Mouse (Mus musculus) T-helper 1 cell (primary cell): ENCODE results near the gene Cpsf4l.

Experiments
- in situ Hi-C: fragments of 300-600 bp; cut with MboI, MseI; formaldehyde crosslinking; loops from one replicate; pipeline ENCODE4 v1.15.1; 2025; ENCODE audit warnings: high pct_unique_total_duplicates

Cpsf4l gene

GRCm38 (mm10) chr11:113705966-113706652 is 3.7 kb downstream of the Cpsf4l start:
- in situ Hi-C loops, result loop anchor here (5.0 kb wide), 1 partner anchor 106 kb away; no protein-coding TSS in a partner anchor

GRCm38 (mm10) chr11:113703758-113704157 is 6.1 kb downstream of the Cpsf4l start:
- in situ Hi-C loops, result no loop called here

- in situ Hi-C loops, result no loop called here
These were observed 10.2 kb downstream of the Cpsf4l start for GRCm38 (mm10) chr11:113699643-113700042.

- in situ Hi-C loops, result no loop called here
These were observed 11.7 kb downstream of the Cpsf4l start for GRCm38 (mm10) chr11:113698013-113698545.

- in situ Hi-C loops, result no loop called here
These were observed 12.2 kb downstream of the Cpsf4l start for GRCm38 (mm10) chr11:113697571-113697970.

GRCm38 (mm10) chr11:113691851-113692250 is 18.0 kb downstream of the Cpsf4l start:
- in situ Hi-C loops, result loop anchor here (5.0 kb wide), 1 partner anchor 55 kb away; no protein-coding TSS in a partner anchor

GRCm38 (mm10) chr11:113691318-113691717 is 18.5 kb downstream of the Cpsf4l start:
- in situ Hi-C loops, result loop anchor here (5.0 kb wide), 1 partner anchor 56 kb away; no protein-coding TSS in a partner anchor

GRCm38 (mm10) chr11:113690506-113690905 is 19.3 kb downstream of the Cpsf4l start:
- in situ Hi-C loops, result loop anchor here (5.0 kb wide), 1 partner anchor 57 kb away; no protein-coding TSS in a partner anchor

- in situ Hi-C loops, result no loop called here
These were observed 22.8 kb downstream of the Cpsf4l start for GRCm38 (mm10) chr11:113687031-113687430.

- in situ Hi-C loops, result no loop called here
These were observed 24.9 kb downstream of the Cpsf4l start for GRCm38 (mm10) chr11:113684707-113685426.

GRCm38 (mm10) chr11:113683957-113684706 is 25.7 kb downstream of the Cpsf4l start, which contains the start of the genes Fam104a and D11Wsu47e:
Fam104a (minus strand) TSS chr11:113684155.
D11Wsu47e (plus strand) TSS chr11:113684412.
- in situ Hi-C loops, result no loop called here

- in situ Hi-C loops, result no loop called here
These were observed 26.2 kb downstream of the Cpsf4l start for GRCm38 (mm10) chr11:113683627-113683956.

GRCm38 (mm10) chr11:113682897-113683626 is 26.8 kb downstream of the Cpsf4l start:
- in situ Hi-C loops, result no loop called here

GRCm38 (mm10) chr11:113681979-113682378 is 27.8 kb downstream of the Cpsf4l start:
- in situ Hi-C loops, result no loop called here

- in situ Hi-C loops, result no loop called here
These were observed 28.9 kb downstream of the Cpsf4l start for GRCm38 (mm10) chr11:113680954-113681353.

GRCm38 (mm10) chr11:113678373-113678772 is 31.4 kb downstream of the Cpsf4l start:
- in situ Hi-C loops, result no loop called here

GRCm38 (mm10) chr11:113677378-113677777 is 32.4 kb downstream of the Cpsf4l start:
- in situ Hi-C loops, result no loop called here

- in situ Hi-C loops, result no loop called here
These were observed 33.0 kb downstream of the Cpsf4l start for GRCm38 (mm10) chr11:113676847-113677246.

- in situ Hi-C loops, result no loop called here
These were observed 35.2 kb downstream of the Cpsf4l start for GRCm38 (mm10) chr11:113674595-113674994.

- in situ Hi-C loops, result no loop called here
These were observed 36.2 kb downstream of the Cpsf4l start for GRCm38 (mm10) chr11:113673614-113674013.

GRCm38 (mm10) chr11:113669711-113670110 is 40.1 kb downstream of the Cpsf4l start:
- in situ Hi-C loops, result no loop called here
